Mouse (Mus musculus): ENCODE data around the gene Fubp3. TPM values are rescaled to one million over a fixed set of nuclear protein-coding genes. Genes with fewer than 3 reads are reported as not detected.
"Not testable (repeated sequence)": the region's sequence is repeated elsewhere in the genome, so short reads cannot be mapped to it uniquely, and the experiment has no call there.

Fubp3 gene
- polyA plus RNA-seq, 1 experiment: 14.0 TPM

DNA sequence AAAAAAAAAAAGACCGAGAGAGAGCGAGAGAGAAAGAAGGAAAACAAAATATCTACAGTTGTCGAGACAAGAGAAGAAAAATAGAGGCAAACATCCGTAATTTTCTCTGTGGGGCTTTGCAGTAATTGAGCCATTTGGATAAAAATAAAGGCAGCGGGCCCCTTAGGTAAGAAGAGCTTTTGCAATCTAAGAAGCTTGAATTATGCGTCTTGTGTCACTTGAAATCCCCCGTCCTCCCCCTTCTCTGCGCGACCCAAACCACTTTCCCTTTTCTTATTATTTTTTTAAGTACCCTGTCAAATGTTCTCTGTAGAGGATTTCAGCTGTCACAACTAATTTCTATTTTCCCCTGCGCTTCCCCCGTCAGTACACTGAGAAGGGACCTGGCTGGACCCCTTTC, 24.7 kb upstream of the Fubp3 start:
- no peak for TF ChIP-seq POLR2A (IDR thresholded peaks at IDR 0.05; ENCODE audit: low read depth, low read length)
- 68% methylated on average over 11 of the region's 11 CpGs for WGBS
- no peak for DNase-seq (ENCODE audit: low read depth in 1 of 2, low spot score in 2 of 2)

DNA sequence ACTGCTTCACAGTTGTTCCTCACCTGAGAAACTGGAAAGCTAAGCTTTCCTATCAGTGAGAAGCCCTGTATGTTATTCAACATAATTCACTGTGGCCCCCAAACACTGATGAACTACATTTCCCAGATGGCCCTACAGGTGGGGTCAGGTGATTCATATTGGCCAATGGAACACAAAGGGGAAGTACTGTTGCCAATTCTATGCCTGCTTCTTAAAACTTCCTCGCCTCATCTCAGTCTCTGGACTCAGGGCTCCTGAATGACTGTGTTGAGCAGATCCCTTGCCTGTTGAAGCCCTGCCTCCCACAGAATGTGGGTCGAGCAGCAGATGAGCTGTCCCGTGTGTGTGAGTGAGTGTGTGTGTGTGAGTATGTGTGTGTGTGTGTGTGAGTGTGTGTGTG, 21.9 kb upstream of the Fubp3 start:
- H3K4me1 ChIP-seq (ENCODE audit: control insufficient read depth, insufficient read depth, insufficient read length): no peaks in the 10 kb centered on the region
- WGBS: 78% methylated on average over 3 of the region's 3 CpGs
- H3K27ac ChIP-seq (ENCODE audit: insufficient read depth, low read length): no peak overlapping the region
- no peak for TF ChIP-seq CTCF (IDR thresholded peaks at IDR 0.05; ENCODE audit: extremely low read depth, insufficient read depth, insufficient read length, insufficient replicate concordance)
- no peak for TF ChIP-seq POLR2A (IDR thresholded peaks at IDR 0.05; ENCODE audit: low read depth, low read length)
- H3K36me3 ChIP-seq (ENCODE audit: control insufficient read depth, insufficient read depth, low read length): no peaks in the 10 kb centered on the region
- DNase-seq (ENCODE audit: low read depth in 1 of 2, low spot score in 2 of 2): no peak
- H3K27me3 ChIP-seq (ENCODE audit: control insufficient read depth, insufficient read depth, low read length): no peaks in the 10 kb centered on the region
- H3K4me3 ChIP-seq (ENCODE audit: extremely low read depth, insufficient read depth, insufficient read length): no peak overlapping the region

More for the DNA sequence above, 24.7 kb upstream of the Fubp3 start:
- no peaks in the 10 kb centered on the region for H3K36me3 ChIP-seq (ENCODE audit: control insufficient read depth, insufficient read depth, low read length)
- H3K4me3 ChIP-seq (ENCODE audit: extremely low read depth, insufficient read depth, insufficient read length): no peak overlapping the region
- H3K27ac ChIP-seq (ENCODE audit: insufficient read depth, low read length): no peak overlapping the region
- H3K27me3 ChIP-seq (ENCODE audit: control insufficient read depth, insufficient read depth, low read length): no peaks in the 10 kb centered on the region
- no peaks in the 10 kb centered on the region for H3K4me1 ChIP-seq (ENCODE audit: control insufficient read depth, insufficient read depth, insufficient read length)

DNA sequence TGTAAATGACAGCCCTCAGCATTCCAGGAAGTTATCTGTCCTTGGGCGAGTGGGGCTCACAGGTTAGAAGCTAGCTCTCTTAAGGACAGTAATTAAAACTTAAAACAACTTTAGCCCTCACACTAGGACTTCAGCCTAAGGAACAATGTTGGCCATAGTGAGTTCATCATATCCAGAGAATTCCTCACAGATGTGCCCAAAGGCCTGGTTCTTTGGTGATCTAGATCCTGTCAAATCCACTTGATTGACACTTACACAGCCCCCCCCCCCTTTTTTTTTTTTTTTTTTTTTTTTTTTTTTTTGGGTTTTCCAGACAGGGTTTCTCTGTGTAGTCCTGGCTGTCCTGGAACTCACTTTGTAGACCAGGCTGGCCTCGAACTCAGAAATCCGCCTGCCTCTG, 21.1 kb upstream of the Fubp3 start:
- H3K4me3 ChIP-seq (ENCODE audit: extremely low read depth, insufficient read depth, insufficient read length); H3K36me3 ChIP-seq (ENCODE audit: control insufficient read depth, insufficient read depth, low read length); H3K4me1 ChIP-seq (ENCODE audit: control insufficient read depth, insufficient read depth, insufficient read length); H3K27me3 ChIP-seq (ENCODE audit: control insufficient read depth, insufficient read depth, low read length); H3K27ac ChIP-seq (ENCODE audit: insufficient read depth, low read length); DNase-seq (ENCODE audit: low read depth in 1 of 2, low spot score in 2 of 2): not testable (repeated sequence)
- WGBS: 82% methylated on average over 3 of the region's 3 CpGs

DNA sequence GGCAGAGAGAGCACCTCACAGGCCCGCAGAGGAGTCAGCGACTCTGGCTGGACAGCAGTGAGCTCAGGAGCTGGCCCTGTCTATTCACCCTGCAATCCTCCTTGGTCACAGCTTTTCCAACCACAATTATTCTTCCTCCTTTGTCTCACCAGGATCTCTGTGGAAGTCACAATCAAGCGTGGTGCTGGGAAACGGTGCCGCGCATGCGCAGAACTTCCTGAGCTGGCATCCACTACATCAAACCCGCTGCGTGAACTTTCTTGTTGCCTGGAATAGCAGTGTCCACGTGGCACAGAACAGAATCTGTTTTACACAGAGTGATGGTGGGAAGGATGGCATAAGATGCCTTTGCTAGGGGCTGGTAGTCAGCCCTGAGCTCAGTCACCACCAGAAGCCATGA, 20.5 kb upstream of the Fubp3 start:
- Histone ChIP-seq H3K4me1 (ENCODE audit: control insufficient read depth, insufficient read depth, insufficient read length) (no peaks in the 10 kb centered on the region), H3K36me3 (ENCODE audit: control insufficient read depth, insufficient read depth, low read length) (no peaks in the 10 kb centered on the region), H3K4me3 (ENCODE audit: extremely low read depth, insufficient read depth, insufficient read length) (no peak overlapping the region), H3K27me3 (ENCODE audit: control insufficient read depth, insufficient read depth, low read length) (no peaks in the 10 kb centered on the region), H3K27ac (ENCODE audit: insufficient read depth, low read length) (no peak overlapping the region)
- no peak for DNase-seq (ENCODE audit: low read depth in 1 of 2, low spot score in 2 of 2)
- 89% methylated on average over 10 of the region's 10 CpGs for WGBS
- TF ChIP-seq POLR2A (IDR thresholded peaks at IDR 0.05; ENCODE audit: low read depth, low read length) (no peak), CTCF (IDR thresholded peaks at IDR 0.05; ENCODE audit: extremely low read depth, insufficient read depth, insufficient read length, insufficient replicate concordance) (no peak)

DNA sequence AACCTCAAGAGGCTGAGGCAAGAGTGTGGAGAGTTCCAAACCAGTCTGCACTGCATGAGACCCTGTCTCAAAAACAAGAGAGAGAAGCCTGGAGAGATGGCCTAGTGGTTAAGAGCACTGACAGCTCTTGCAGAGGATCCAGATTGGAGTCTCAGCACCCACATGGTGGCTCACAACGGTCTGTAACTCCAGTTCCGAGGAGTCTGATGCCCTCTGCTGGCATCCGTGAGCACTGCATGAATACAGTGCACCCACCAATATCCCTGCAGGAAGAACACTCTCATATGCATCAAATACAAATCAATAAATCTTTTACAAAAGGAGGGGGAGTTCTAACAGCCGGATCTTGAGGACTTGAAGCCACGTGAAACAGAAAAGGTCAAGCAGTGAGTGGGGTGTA, 17.8 kb upstream of the Fubp3 start:
- H3K36me3 ChIP-seq (ENCODE audit: control insufficient read depth, insufficient read depth, low read length): no peaks in the 10 kb centered on the region
- whole genome bisulfite sequencing: 84% methylated on average over 5 of the region's 5 CpGs
- TF ChIP-seq POLR2A (IDR thresholded peaks at IDR 0.05; ENCODE audit: low read depth, low read length) (no peak), CTCF (IDR thresholded peaks at IDR 0.05; ENCODE audit: extremely low read depth, insufficient read depth, insufficient read length, insufficient replicate concordance) (no peak)
- H3K4me1 ChIP-seq (ENCODE audit: control insufficient read depth, insufficient read depth, insufficient read length): no peaks in the 10 kb centered on the region
- no peak for DNase-seq (ENCODE audit: low read depth in 1 of 2, low spot score in 2 of 2)
- H3K4me3 ChIP-seq (ENCODE audit: extremely low read depth, insufficient read depth, insufficient read length): no peak overlapping the region
- H3K27ac ChIP-seq (ENCODE audit: insufficient read depth, low read length): no peak overlapping the region
- H3K27me3 ChIP-seq (ENCODE audit: control insufficient read depth, insufficient read depth, low read length): no peaks in the 10 kb centered on the region

DNA sequence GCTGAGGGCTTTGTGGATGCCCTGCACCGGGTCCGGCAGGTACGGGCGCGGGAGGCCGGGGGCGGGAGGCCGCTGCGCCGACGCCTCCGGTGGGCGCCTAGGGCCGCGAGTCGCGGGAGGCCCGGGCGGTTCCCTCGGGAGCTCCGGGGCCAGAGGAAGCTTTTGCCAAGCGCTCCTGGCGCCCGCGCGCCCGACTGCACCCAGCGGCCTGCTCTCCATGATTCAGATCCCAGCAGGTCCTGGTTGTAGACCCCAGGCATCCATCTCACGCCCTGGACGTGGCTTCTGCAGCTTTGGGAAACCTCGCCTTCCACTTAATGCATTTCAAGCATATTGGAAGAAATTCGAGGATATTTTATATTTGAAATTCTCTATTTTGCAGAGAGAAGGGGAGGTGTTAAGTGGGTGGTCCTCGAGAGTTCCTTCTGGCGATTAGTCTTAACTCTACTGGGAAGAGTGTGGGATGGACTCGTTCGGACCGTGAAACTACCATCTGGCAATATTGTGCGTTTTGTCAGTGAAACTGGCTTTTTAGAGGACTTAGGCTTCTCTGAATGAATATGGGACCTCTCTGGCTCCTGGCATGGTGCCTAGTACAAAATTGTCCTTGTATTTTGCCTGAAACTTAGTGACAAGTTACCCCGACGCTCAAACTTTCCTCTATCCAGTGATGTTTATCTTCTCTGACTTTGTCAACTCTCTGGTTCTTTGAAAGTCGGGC, 624 bp downstream of the Fubp3 start:
- TF ChIP-seq POLR2A (IDR thresholded peaks at IDR 0.05; ENCODE audit: low read depth, low read length) (no peak), CTCF (IDR thresholded peaks at IDR 0.05; ENCODE audit: extremely low read depth, insufficient read depth, insufficient read length, insufficient replicate concordance) (no peak)
- 4% methylated on average over 41 of the region's 41 CpGs for WGBS
- peaks cover 1% of the 10 kb centered on the region; the same call in 1 of the 2 replicates for H3K27me3 ChIP-seq (ENCODE audit: control insufficient read depth, insufficient read depth, low read length)
- no peak for DNase-seq (ENCODE audit: low read depth in 1 of 2, low spot score in 2 of 2)
- H3K27ac ChIP-seq (ENCODE audit: insufficient read depth, low read length): no peak overlapping the region
- H3K4me3 ChIP-seq (ENCODE audit: extremely low read depth, insufficient read depth, insufficient read length): peak overlapping the region; percentile 74
- H3K36me3 ChIP-seq (ENCODE audit: control insufficient read depth, insufficient read depth, low read length): no peaks in the 10 kb centered on the region
- H3K4me1 ChIP-seq (ENCODE audit: control insufficient read depth, insufficient read depth, insufficient read length): peaks cover 5% of the 10 kb centered on the region; the same call in 1 of the 2 replicates

DNA sequence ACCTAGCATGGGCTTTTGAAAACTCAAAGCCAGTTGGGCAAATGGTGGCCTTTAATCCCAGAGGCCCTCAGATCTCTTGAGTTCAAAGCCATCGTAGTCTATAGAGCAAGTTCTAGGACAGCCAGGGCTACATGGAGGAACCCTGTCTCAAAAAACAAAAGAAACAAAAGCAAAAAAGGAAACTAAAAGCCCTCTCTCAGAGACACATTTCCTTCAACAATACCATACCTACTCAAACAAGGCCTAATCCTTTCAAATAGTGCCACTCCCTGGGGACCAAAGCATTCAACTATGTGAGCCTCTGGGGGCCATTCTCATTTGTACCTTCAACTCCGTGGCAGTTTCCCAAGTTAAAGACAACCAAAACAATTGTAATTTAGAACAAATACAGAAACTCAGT, 9.2 kb downstream of the Fubp3 start:
- no peak for TF ChIP-seq CTCF (IDR thresholded peaks at IDR 0.05; ENCODE audit: extremely low read depth, insufficient read depth, insufficient read length, insufficient replicate concordance)
- no peak for TF ChIP-seq POLR2A (IDR thresholded peaks at IDR 0.05; ENCODE audit: low read depth, low read length)
- Histone ChIP-seq H3K27me3 (ENCODE audit: control insufficient read depth, insufficient read depth, low read length) (no peaks in the 10 kb centered on the region), H3K36me3 (ENCODE audit: control insufficient read depth, insufficient read depth, low read length) (no peaks in the 10 kb centered on the region; the same call in 1 of the 2 replicates), H3K4me1 (ENCODE audit: control insufficient read depth, insufficient read depth, insufficient read length) (no peaks in the 10 kb centered on the region), H3K4me3 (ENCODE audit: extremely low read depth, insufficient read depth, insufficient read length) (no peak overlapping the region), H3K27ac (ENCODE audit: insufficient read depth, low read length) (no peak overlapping the region)
- DNase-seq (ENCODE audit: low read depth in 1 of 2, low spot score in 2 of 2): no peak
- 57% methylated on average over 2 of the region's 2 CpGs for WGBS

All from spleen, adult 2 months (tissue).